Mouse (Mus musculus) gastrocnemius, postnatal 10 days (tissue): Measurements from ENCODE around the gene B3galnt2. TPM values are rescaled to one million over a fixed set of nuclear protein-coding genes. Genes with fewer than 3 reads are reported as not detected.
"Not testable (repeated sequence)": the region's sequence is repeated elsewhere in the genome, so short reads cannot be mapped to it uniquely, and the experiment has no call there.

Experiments
- DNase-seq: peaks from one replicate; pipeline ENCODE4 v3.0.0; 2021; ENCODE audit warnings: mixed read lengths
- total RNA-seq, 2 experiments: library from RNA; stranded (reverse); gene quantifications; 2 replicates each; pipeline ENCODE4 v1.2.3; 2021

B3galnt2 gene
- total RNA-seq, 2 experiments from 2014 or later = 32.7 to 40.7 TPM

GRCm38 (mm10) chr13:14006056-14006455, 51.8 kb downstream of the B3galnt2 start:
- DNase-seq = no peak

DNA sequence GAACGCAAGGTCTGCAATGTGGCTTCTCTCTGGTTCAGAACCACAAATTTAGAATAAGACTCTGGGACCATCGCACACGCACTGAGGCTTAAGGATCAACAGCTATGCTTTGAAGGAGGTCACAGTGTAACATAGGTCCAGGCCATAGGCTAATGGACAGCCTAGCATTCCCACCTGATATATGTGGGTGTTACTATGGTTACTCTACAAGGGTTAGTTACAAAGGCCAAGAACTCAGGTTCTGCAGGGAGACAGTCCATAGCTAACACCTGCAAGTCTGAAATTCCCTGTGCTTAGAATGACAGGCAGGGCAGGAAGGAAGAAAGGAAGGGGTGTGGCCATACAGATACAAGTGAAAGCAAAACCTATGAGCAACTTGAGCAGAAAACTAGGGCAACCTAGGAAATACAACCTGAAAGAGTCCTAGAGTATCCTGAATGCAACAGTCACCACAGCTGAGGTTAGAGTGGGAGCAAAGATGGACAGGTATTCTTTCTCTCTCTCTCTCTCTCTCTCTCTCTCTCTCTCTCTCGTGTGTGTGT, 57.3 kb downstream of the B3galnt2 start:
- DNase-seq = no peak

GRCm38 (mm10) chr13:14014001-14014400, 59.7 kb downstream of the B3galnt2 start:
- no peak for DNase-seq

DNA sequence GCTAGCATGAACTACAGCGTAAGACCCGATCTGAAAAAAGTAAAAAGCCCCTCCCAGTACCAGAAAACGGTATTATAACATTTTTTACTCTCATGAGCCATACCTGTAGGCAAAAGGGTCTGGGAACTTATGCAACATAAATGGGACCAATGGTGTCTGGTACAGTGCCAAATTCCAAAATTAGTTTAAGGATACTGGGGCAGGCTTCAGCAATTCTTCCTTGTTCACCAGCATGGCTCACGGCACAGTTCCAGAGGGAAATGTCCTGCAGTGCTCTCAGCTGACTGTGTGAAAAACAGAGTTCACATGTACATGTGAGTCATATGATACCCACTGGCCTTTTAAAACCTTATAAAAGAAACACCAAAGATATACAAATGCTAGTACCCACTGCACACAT, 60.3 kb downstream of the B3galnt2 start:
- DNase-seq = no peak

GRCm38 (mm10) chr13:14015609-14016008, 61.3 kb downstream of the B3galnt2 start:
- no peak for DNase-seq

DNA sequence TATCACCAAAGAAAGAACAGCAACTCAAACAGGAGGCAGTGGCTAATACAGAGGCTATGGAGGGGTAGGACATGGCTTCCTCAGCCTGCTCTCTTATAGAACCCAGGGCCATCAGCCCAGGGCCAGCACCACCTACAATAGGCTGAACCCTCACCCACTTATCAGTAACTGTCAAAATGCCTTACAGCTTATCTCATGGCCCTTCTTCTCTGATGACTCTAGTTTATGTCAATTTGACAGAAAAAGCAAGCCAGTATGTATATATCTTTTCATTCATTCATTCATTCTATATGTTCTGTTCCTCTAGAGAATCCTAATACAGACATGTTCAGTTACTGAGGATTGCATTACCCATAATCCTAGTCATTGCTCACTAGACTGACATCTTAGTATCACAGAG, 64.0 kb downstream of the B3galnt2 start:
- no peak for DNase-seq

DNA sequence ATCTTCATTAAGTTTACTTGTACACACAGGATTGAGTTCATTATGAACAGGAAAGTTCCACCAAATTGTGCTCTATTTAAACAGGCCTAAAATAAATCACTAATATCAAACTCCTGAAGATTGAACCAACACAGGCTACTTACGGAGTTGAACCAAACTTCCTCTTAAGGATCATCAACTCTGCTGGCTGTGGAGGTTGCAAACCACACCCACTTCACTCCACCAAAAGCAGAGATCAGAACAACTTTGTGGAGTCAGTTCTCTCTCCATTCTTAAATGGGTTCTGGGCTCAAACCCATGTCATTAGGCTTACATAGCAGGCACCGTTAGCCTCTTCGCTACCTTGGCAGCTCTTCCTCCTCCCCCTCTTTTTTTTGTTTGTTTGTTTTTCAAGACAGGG, 64.6 kb downstream of the B3galnt2 start:
- DNase-seq = no peak

- not testable (repeated sequence) for DNase-seq
These were observed 67.1 kb downstream of the B3galnt2 start for GRCm38 (mm10) chr13:14021417-14021816.

GRCm38 (mm10) chr13:14025554-14025953, 71.3 kb downstream of the B3galnt2 start:
- no peak for DNase-seq

- DNase-seq = no peak
These were observed 72.0 kb downstream of the B3galnt2 start for GRCm38 (mm10) chr13:14026154-14026820.

DNA sequence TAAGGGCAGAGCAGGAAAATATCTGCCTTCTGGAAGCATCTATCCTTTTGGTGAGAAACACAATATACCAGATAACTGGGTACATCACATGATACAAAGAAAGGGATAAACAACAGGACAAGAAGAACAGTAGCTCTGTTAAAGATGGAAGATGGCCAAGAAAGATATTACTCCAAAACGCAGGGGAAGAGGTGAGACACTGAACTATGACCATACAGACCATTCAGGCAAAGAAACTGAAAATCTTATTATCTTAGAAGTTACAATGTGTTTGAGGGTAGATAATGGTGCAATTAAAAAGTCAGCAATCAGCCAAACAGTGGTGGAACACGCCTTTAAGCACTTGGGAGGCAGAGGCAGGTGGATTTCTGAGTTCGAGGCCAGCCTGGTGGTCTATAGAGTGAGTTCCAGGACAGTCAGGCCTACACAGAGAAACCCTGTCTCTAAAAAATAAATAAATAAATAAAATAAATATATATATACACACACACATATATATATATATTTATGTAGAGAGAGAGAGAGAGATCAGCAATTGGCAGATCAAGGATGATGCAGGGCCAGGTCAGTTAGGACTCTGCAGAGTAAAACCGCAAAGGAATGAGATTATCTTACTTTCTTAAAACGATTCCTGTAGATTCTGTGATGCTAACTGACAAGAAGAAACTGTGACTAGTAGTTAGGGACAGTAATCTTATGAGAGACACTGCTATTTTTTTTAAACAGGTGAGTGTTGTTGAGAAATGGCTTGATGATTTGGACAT, 79.2 kb downstream of the B3galnt2 start:
- no peak for DNase-seq

DNA sequence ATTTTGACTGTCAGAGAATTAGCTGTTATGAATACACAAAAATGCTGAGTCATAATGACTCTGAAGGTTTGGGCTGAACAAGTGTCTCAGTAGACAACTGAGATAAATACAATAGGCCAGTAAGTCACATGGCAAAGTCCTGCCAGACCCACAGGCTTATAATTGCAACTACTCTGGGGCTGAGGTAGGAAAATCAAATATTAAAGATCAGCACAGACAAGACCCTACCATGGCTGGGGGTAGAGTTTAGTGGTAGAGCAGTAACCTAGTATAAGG, 79.7 kb downstream of the B3galnt2 start:
- DNase-seq = no peak

DNA sequence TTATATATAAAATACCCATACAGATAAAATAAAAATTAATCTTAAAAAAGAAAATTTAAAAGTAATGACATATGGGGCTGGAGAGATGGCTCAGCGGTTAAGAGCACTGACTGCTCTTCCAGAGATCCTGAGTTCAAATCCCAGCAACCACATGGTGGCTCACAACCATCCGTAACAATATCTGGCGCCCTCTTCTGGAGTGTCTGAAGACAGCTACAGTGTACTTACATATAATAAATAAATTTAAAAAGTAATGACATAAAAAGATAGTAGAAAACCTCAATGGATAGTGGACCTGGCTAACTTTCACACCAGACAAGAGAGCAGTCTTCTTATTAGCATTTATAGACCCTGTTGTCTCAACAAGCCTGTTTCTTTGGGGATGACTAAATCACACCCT, 81.1 kb downstream of the B3galnt2 start:
- not testable (repeated sequence) for DNase-seq

DNA sequence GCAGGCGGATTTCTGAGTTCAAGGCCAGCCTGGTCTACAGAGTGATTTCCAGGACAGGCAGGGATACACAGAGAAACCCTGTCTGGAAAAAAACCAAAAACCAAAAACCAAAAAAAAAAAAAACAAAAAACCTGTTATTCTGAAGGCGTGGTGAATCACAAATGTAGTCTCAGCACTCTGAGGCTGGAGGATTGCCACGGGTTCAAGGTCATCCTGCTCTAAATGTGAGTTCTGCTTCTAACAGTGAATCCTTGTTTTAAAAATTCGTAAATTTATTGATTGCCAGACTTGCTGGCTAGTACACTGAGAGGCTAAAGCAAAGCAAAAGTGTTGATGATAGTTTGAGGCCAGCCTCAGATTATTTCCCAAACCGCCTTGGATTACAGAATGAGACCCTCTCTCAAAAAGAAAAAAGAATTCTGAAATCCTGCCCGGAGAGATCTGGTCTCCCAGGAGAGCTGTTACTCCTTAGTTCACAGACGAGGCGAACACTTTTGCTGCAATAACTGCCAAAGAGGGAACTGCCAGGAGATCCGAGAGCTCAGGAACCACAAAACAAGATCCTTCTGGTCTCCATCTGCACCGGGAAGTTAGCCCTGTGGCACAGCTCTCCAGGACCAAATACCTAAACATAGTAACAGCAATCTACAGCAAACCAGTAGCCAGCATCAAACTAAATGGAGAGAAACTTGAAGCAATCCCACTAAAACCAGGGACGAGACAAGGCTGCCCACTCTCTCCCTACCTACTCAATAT, 81.8 kb downstream of the B3galnt2 start:
- DNase-seq = no peak

GRCm38 (mm10) chr13:14038911-14039291, 84.6 kb downstream of the B3galnt2 start:
- peak; percentile 11 for DNase-seq

DNA sequence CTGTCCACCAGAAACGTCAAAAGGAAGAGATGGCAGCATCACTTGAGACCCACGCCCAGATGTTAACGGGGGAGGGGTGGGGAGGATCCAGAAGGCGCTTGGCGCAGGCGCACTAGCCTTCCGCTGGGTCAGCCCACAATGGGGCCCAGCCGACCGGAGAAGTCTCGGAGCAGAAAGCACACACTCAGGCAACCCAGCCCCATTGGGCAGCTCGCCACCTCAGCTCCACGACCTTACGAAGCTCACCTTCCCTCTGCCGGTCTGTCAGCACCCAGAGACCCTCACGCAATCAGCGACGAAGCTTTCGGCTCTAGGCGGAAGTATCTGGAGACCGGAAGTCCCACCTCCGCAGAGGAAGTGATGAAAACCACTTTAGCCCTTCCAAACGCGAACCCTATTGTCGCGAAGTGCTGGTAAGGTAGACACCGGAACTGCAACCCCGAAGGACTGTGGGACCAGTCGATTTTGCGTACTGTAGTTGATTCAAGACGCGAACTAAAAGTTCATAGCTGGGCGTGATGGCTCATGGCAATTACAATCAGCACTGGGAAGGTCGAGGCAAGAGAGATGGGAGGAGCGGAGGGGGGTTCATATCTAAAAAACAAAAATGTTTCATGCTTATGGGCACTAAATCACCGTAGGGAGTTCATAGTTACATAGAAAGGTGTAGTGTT, 85.2 kb downstream of the B3galnt2 start, which contains the start of gene Tbce:
Tbce (minus strand) TSS at position 347 of the 674 bp plus-strand sequence.
- peak; percentile 91 for DNase-seq

DNA sequence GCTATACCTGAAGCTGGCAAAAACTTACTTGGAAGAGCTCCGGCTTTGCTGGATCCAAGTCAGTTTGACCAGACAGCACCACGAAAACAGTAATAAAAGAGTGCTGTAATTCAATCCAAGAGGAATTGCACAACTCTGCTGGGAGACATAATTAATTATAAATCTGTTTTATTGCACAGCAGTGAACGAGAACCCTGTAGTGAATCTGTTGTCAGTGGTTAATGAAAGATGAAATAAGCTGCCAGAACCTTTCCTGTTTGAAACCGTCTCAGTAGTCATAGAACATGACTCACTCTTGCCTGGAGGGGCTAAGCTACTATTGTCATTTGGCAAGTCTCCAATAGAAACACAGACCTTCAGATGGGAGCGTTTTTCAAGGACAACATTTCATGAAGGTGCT, 85.9 kb downstream of the B3galnt2 start:
- DNase-seq = no peak

DNA sequence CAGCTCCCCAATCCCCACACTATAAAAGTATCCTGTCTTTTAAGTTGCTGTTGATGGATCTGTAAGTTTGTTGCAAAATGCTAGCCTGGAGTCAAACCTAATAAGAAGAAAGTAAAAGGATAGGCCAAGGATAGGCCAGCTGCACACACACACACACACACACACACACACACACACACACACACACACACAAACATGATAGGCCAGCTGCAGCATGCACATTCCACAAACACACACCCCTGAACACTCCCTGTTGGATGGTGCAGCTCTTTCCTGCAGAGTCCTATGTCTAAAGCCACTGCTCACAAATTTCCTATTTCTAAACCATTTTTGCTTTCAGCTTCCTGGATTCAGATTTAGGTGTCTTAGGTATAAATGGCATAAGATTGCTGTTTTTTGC, 89.6 kb downstream of the B3galnt2 start:
- no peak for DNase-seq

DNA sequence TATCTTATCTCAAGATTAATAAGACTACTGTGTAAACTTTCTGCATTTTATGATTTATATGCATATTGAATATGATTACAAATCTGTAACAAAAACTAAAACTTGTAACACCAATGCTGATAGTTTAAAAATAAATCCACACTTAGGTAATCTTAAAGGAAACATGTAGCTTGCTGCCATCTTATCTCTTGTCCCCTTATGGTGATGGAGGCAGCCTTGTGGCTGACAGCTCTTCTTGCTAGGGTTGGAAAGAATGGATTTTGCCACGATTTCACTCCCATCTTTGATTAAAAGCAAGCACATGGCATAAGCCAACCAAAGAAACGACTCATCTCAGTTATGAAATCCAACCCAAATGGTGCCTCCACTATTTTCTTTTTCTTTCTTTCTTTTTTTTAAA, 90.3 kb downstream of the B3galnt2 start:
- DNase-seq = no peak
